Mouse (Mus musculus) kidney, postnatal 0 days (tissue): ENCODE measurements around the gene Gm28047. TPM values are rescaled to one million over a fixed set of nuclear protein-coding genes. Genes with fewer than 3 reads are reported as not detected.
A peak's percentile ranks its signal among the peaks of the same experiment; 100 is the strongest.

ENCODE experiments used
- ATAC-seq: fragments of 200-750 bp; cut with Nextera tagmentation; replicated peaks from 2 replicates; pipeline ENCODE4 v1.8.0; 2017; ENCODE audit warnings: low read depth, moderate number of reproducible peaks, moderate TSS enrichment, moderate library complexity; ENCODE audit not compliant: low FRiP score
- DNase-seq: peaks from one replicate; pipeline ENCODE4 v3.0.0-alpha.2; 2016; ENCODE audit warnings: low spot score
- H3K27ac ChIP-seq: fragments of 300-500 bp; sonication (generic); 2 replicates; pipeline ENCODE4 v1.5.1; 2014; ENCODE audit warnings: mild to moderate bottlenecking
- H3K27me3 ChIP-seq: fragments of 300-500 bp; sonication (generic); 2 replicates; pipeline ENCODE4 v1.6.1; 2014; ENCODE audit warnings: low read length, mixed read lengths; ENCODE audit not compliant: insufficient read depth
- H3K36me3 ChIP-seq: fragments of 300-500 bp; sonication (generic); 2 replicates; pipeline ENCODE4 v1.6.1; 2014; ENCODE audit warnings: low read length, mixed read lengths; ENCODE audit not compliant: insufficient read depth
- H3K4me1 ChIP-seq: fragments of 300-500 bp; sonication (generic); replicated peaks from 2 replicates; pipeline ENCODE4 v1.6.1; 2014; ENCODE audit warnings: antibody characterized with exemption, low read length, mixed read lengths; ENCODE audit not compliant: insufficient read depth
- H3K4me2 ChIP-seq: fragments of 300-500 bp; sonication (generic); 2 replicates; pipeline ENCODE4 v1.6.1; 2014; ENCODE audit warnings: mild to moderate bottlenecking, low read length, moderate library complexity, mixed read lengths
- H3K4me3 ChIP-seq: fragments of 300-500 bp; sonication (generic); replicated peaks from 2 replicates; pipeline ENCODE4 v1.5.1; 2014; ENCODE audit warnings: low read depth, low read length
- H3K9ac ChIP-seq: fragments of 300-500 bp; sonication (generic); 2 replicates; pipeline ENCODE4 v1.6.1; 2014; ENCODE audit warnings: low read depth, low read length
- H3K9me3 ChIP-seq: fragments of 300-500 bp; sonication (generic); replicated peaks from 2 replicates; pipeline ENCODE4 v1.6.1; 2016; ENCODE audit warnings: low read length, inconsistent platforms, mixed read lengths
- CTCF ChIP-seq: IDR thresholded peaks from 2 replicates; pipeline ENCODE4 v1.5.1; 2016; ENCODE audit warnings: antibody characterized with exemption, low read depth, mild to moderate bottlenecking, moderate library complexity
- WGBS: fragments of 180-500 bp; shearing (Covaris S2); extraction: QIAGEN DNeasy Blood & Tissue Kit; methylation state at CpG from one replicate; pipeline ENCODE4 v1.1.7; 2014; 5-methylcytosine and 5-hydroxymethylcytosine counted together
- polyA plus RNA-seq: library from polyadenylated mRNA; unstranded; fragments of >200 nt; fragmentation: Nextera tagmentation; extraction: Ambion mirVana; gene quantifications from 2 replicates; pipeline ENCODE4 v1.2.1, GENCODE M21; 2015

Gene Gm28047
- polyA plus RNA-seq, 1 experiment from 2014 or later = 0.46 TPM

DNA sequence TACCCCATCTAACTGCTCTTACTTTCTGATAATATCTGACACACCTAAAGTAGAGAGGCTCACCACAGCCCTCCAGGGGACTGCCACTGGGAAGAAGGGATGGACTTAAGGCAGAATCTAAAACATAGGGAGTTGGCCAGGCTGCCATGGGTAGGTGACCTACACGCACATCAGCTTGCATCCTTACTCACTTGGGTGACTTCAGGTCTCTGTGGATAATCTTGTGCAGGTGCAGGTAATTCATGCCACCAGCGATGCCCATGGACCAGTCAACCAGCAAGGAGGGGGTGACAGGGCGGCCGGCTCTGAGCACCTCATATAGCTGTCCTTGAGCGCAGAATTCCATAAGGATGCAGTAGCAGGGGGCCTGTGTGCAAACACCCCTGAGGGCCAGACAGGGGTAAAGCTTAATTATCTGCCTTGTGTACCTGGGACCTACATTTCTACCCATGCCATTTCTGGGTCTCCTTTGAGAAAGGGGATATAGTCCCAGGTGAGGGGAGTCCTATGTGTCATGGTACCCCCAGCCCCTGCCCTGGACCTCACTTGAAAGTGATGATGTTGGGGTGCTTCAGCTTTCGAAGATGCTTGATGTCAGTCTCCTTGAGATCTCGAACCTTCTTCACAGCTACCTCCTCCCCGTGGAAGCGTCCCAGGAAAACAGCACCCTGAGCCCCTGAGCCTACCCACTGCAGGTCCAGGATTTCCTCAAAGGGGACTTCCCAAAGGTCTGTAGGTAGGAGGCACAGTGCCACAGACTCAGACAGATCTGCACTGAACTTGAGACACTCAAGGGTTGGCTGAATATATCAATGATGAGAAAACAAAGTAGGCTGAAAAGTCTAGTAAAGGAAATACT, 120.7 kb downstream of the Gm28047 start:
- no peak for DNase-seq
- no peak for TF ChIP-seq CTCF
- no peak overlapping the region for H3K4me2 ChIP-seq
- H3K4me1 ChIP-seq = no peaks in the 10 kb centered on the region
- no peak overlapping the region for H3K9ac ChIP-seq
- WGBS = 83% methylated on average over 9 of the region's 9 CpGs
- H3K9me3 ChIP-seq = no peaks in the 10 kb centered on the region
- H3K27me3 ChIP-seq = no peaks in the 10 kb centered on the region
- H3K4me3 ChIP-seq = no peak overlapping the region
- no peak for ATAC-seq
- peaks cover 45% of the 10 kb centered on the region for H3K36me3 ChIP-seq
- no peak overlapping the region for H3K27ac ChIP-seq

DNA sequence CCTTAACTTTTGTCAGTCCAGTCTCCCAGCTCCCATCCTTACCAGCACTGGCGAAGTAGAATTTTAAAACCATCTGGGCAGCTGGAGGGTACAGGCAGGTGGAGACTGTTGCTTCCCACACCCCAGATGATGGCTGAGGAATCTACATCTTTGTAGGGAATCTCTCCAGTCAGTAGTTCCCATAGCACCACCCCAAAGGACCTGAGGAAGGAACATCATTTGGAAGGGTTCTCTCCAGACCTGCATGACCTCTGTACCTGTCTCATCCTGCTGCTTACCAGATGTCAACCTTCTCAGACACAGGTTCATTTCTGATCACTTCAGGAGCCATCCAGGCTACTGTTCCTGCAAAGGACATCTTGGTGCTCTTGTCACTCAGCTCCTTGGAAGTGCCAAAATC, 121.4 kb downstream of the Gm28047 start, which contains the start of gene Gm10337:
Gm10337 (plus strand) TSS at position 276 of the 400 bp plus-strand sequence.
- TF ChIP-seq CTCF = no peak
- no peak within 1 kb of the TSS for H3K9ac ChIP-seq
- no peaks in the 10 kb centered on the region for H3K4me1 ChIP-seq
- H3K27me3 ChIP-seq = no peaks in the 10 kb centered on the region
- no peak for ATAC-seq
- peaks cover 45% of the 10 kb centered on the region for H3K36me3 ChIP-seq
- WGBS = 94% methylated on average over 1 of the region's 1 CpGs
- no peak within 1 kb of the TSS for H3K4me3 ChIP-seq
- no peaks in the 10 kb centered on the region for H3K9me3 ChIP-seq
- no peak for DNase-seq
- H3K4me2 ChIP-seq = no peak within 1 kb of the TSS
- H3K27ac ChIP-seq = no peak within 1 kb of the TSS

DNA sequence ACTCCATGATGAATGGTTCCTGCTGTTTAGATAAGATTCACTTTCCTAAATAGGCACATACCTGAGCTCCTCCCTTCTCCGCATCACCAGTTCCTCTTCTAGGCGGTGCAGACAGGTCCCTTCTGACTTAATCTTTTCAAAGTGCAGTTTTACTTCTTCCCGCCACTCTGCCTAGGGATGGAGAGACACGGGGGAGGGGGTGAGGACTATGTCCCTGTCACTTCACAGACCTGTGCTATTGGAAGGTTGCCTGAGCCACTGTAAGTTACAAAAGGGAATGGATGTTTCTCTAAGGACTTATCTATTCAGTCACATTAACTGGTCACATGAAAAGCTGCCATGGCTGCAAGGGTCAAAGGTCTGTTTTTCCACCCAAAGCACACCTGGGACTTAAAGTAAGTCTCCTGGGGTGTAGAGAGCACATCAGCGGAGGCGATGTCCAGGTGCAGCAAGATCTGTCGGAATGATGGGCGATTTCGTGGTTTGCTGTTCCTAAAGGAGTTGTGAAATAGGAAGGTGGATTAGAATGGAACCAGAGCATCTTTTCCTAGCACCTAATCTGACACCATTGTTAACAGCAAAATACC, 122.5 kb downstream of the Gm28047 start:
- WGBS = 62% methylated on average over 9 of the region's 9 CpGs
- Histone ChIP-seq H3K27me3 (no peaks in the 10 kb centered on the region), H3K4me2 (no peak overlapping the region), H3K4me1 (no peaks in the 10 kb centered on the region), H3K4me3 (no peak overlapping the region), H3K9ac (no peak overlapping the region), H3K27ac (no peak overlapping the region), H3K36me3 (peaks cover 54% of the 10 kb centered on the region), H3K9me3 (no peaks in the 10 kb centered on the region)
- DNase-seq (peak; percentile 29), ATAC-seq (no peak; the same call in 1 of the 2 replicates)
- no peak for TF ChIP-seq CTCF

DNA sequence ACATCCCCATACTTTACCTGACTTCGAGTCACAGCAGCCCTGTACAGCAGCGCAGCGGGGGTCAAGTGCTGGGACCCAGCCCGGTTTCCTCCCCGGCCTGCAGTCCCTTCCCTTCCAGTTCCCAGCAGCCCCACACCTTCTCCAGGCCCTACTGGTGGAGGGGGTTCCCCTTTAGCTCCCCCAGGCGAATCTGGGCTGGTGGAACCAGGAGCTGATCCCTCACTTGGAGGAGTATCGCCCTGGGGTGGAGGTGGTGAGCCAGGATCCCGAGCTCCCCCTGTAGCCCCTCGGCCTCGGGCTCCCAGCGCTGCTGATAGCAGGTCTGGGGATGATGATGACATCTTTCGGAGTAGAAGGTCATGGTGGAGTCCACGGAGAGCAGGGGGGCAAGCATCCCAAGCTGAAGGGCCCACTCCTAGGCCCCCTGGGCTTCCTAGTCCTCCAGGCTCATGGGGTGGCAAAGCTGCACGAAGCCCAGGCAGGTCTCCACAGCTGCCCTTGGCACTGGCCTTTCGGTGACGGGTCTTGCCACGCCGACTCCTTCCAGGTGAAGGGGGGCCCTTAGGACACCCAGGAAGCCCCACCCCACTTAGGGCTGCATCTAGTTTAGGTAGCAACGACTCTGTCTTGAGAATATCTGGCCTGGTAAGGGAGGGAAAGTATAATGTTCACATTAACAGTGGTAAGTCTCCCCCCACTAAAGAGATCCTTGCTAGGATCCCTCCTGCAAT, 123.6 kb downstream of the Gm28047 start:
- H3K9ac ChIP-seq = no peak overlapping the region
- no peaks in the 10 kb centered on the region for H3K4me1 ChIP-seq
- H3K9me3 ChIP-seq = no peaks in the 10 kb centered on the region
- WGBS = 88% methylated on average over 19 of the region's 19 CpGs
- H3K27me3 ChIP-seq = no peaks in the 10 kb centered on the region
- no peak overlapping the region for H3K4me2 ChIP-seq
- ATAC-seq (0 out of 2 replicates have a peak, but pooled peaks have one; percentile 15), DNase-seq (no peak)
- H3K4me3 ChIP-seq = no peak overlapping the region
- H3K36me3 ChIP-seq = peaks cover 56% of the 10 kb centered on the region
- H3K27ac ChIP-seq = no peak overlapping the region
- no peak for TF ChIP-seq CTCF

DNA sequence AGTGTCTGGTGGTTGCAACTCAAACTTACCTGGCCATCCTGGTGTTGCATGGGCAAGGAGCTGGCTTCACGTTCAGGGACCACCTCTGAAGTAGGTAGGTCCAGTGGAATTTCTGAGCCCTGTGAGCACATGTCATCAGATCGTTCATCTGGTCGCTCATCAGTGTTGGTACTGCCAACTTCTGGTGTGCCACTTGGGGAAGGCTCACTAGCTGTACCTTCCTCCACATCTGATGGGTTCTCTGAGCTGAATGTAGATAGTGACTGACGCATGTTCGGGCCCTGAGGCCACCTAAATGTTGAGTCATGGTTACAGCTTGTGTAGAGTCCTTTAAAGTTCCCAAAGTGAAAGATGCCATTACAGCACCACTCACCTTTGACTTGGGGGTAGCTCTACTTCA, 124.4 kb downstream of the Gm28047 start:
- ATAC-seq = no peak
- Histone ChIP-seq H3K4me1 (no peaks in the 10 kb centered on the region), H3K9ac (no peak overlapping the region), H3K36me3 (peaks cover 59% of the 10 kb centered on the region), H3K9me3 (no peaks in the 10 kb centered on the region), H3K4me3 (no peak overlapping the region), H3K27ac (no peak overlapping the region), H3K27me3 (no peaks in the 10 kb centered on the region), H3K4me2 (no peak overlapping the region)
- DNase-seq = no peak
- WGBS = 87% methylated on average over 5 of the region's 5 CpGs
- no peak for TF ChIP-seq CTCF

DNA sequence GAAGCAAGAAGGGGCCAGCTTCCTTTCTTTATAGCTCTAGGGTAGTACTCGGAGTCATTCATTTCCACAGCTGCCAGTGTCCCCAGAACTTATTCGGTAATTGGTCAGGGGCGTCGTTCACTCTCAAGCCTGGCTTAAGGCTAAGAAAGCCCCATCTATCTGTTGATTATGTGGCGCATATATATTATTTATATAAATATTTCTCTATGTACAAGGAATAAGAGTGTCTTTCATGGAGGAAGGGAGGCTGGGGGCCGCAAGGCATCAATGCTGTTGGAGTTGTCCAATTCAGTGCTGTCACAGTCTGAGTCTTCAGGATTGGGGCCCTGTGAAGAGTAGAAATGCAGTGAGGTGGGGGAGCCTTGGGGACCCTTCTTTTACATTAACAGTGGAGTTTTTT, 125.0 kb downstream of the Gm28047 start:
- WGBS = 88% methylated on average over 6 of the region's 6 CpGs

More for the DNA sequence above, 125.0 kb downstream of the Gm28047 start:
- Histone ChIP-seq H3K27me3 (no peaks in the 10 kb centered on the region), H3K36me3 (peaks cover 59% of the 10 kb centered on the region), H3K4me3 (no peak overlapping the region), H3K4me2 (no peak overlapping the region), H3K9ac (no peak overlapping the region), H3K9me3 (no peaks in the 10 kb centered on the region), H3K27ac (no peak overlapping the region), H3K4me1 (no peaks in the 10 kb centered on the region)
- no peak for TF ChIP-seq CTCF
- ATAC-seq = no peak
- no peak for DNase-seq
